Mouse (Mus musculus): ENCODE data around the gene Tmem52b.
"Not testable (repeated sequence)": the region's sequence is repeated elsewhere in the genome, so short reads cannot be mapped to it uniquely, and the experiment has no call there.

Tmem52b gene

GRCm38 (mm10) chr6:129512367-129512766 lies at the start of gene Tmem52b:
Tmem52b (plus strand) TSS chr6:129512555.
- no peak for DNase-seq

- DNase-seq, result no peak
Measured at GRCm38 (mm10) chr6:129471386-129471785, 41.0 kb upstream of the Tmem52b start.

GRCm38 (mm10) chr6:129472627-129473026 lies 39.7 kb upstream of the Tmem52b start:
- DNase-seq, result no peak

- peak in 1 of 2 experiments; percentile 14 for DNase-seq
Measured at GRCm38 (mm10) chr6:129476404-129477126, 35.8 kb upstream of the Tmem52b start.

GRCm38 (mm10) chr6:129480089-129480958 lies 32.0 kb upstream of the Tmem52b start:
- peak in 1 of 2 experiments; percentile 7 for DNase-seq

GRCm38 (mm10) chr6:129494924-129495323 lies 17.4 kb upstream of the Tmem52b start:
- DNase-seq, result no peak

GRCm38 (mm10) chr6:129497345-129498218 lies 14.8 kb upstream of the Tmem52b start:
- no peak for DNase-seq

GRCm38 (mm10) chr6:129499516-129499915 lies 12.8 kb upstream of the Tmem52b start:
- not testable (repeated sequence) for DNase-seq

GRCm38 (mm10) chr6:129503471-129503870 lies 8.9 kb upstream of the Tmem52b start:
- DNase-seq, result no peak

- no peak for DNase-seq
Measured at GRCm38 (mm10) chr6:129507024-129507423, 5.3 kb upstream of the Tmem52b start, which contains the start of gene Olr1. Olr1 (minus strand) TSS chr6:129507165.

GRCm38 (mm10) chr6:129510120-129510911 lies 2.0 kb upstream of the Tmem52b start:
- peak in 1 of 2 experiments; percentile 49 for DNase-seq

- peak in 1 of 2 experiments; percentile 35 for DNase-seq
Measured at GRCm38 (mm10) chr6:129512868-129513267, 513 bp downstream of the Tmem52b start.

GRCm38 (mm10) chr6:129513409-129513808 lies 1.1 kb downstream of the Tmem52b start:
- no peak for DNase-seq

- no peak for DNase-seq
Measured at GRCm38 (mm10) chr6:129514376-129514775, 2.0 kb downstream of the Tmem52b start.

- DNase-seq, result no peak
Measured at GRCm38 (mm10) chr6:129515068-129515467, 2.7 kb downstream of the Tmem52b start.

GRCm38 (mm10) chr6:129516388-129516787 lies 4.0 kb downstream of the Tmem52b start:
- no peak for DNase-seq

- peak in 1 of 2 experiments; percentile 49 for DNase-seq
Measured at GRCm38 (mm10) chr6:129517752-129518408, 5.5 kb downstream of the Tmem52b start.

- no peak for DNase-seq
Measured at GRCm38 (mm10) chr6:129526069-129526468, 13.7 kb downstream of the Tmem52b start.

GRCm38 (mm10) chr6:129527416-129527815 lies 15.1 kb downstream of the Tmem52b start:
- no peak for DNase-seq

- no peak for DNase-seq
Measured at GRCm38 (mm10) chr6:129529605-129530004, 17.2 kb downstream of the Tmem52b start.

GRCm38 (mm10) chr6:129530261-129530660 lies 17.9 kb downstream of the Tmem52b start:
- no peak for DNase-seq
